7 mouse cellular contexts compared by ENCODE assay signal in the genomic region with DNA sequence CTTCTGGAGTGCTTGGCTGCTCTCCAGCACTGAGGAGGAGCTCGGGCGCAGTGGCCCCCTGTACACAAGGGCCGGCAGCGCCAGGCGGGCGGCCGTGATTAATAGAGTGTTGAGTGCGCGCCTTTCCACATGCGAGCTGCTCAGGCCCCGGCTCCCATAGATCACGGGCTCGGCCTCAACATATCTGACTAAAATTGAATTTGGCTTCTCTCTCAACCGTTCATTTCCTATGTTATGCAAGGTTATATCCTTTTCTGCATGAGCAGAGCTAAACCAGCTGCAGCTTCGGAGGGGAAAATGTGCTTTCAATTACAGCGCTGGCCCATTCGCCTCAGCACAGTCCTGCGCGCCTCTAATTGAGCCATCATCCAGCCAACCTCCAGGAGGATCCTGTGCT.
DNase-seq lines count a peak whose midpoint lies in the region; ATAC-seq and TF ChIP-seq lines count a peak whose summit lies in the region.

No protein-coding gene starts in this region.

- intact Hi-C loops in heart, postnatal 36 days (cut with DNase I), result no loop called here

- peak overlapping the region; percentile 28 for H3K4me2 ChIP-seq in forebrain, embryonic 15.5 days (replicated peaks)
- peak overlapping the region; percentile 16; the same call in 1 of the 2 replicates for H3K4me2 ChIP-seq in midbrain, postnatal 0 days (ENCODE audit: low read depth, low read length, poor library complexity, severe bottlenecking)

- no peak overlapping the region for H3K9ac ChIP-seq in forebrain, embryonic 15.5 days (replicated peaks)
- no peak overlapping the region for H3K9ac ChIP-seq in midbrain, postnatal 0 days (replicated peaks; ENCODE audit: low read length, poor library complexity, severe bottlenecking)

- H3K4me3 ChIP-seq in forebrain, embryonic 15.5 days, result 0 out of 2 replicates have a peak overlapping the region, but pooled peaks have one; percentile 6
- H3K4me3 ChIP-seq in midbrain, postnatal 0 days (ENCODE audit: low read depth, low read length), result no peak overlapping the region

- peaks cover 9% of the 10 kb centered on the region; the same call in 1 of the 2 replicates for H3K36me3 ChIP-seq in forebrain, embryonic 15.5 days
- H3K36me3 ChIP-seq in midbrain, postnatal 0 days (ENCODE audit: insufficient read depth, low read length), result peaks cover 4% of the 10 kb centered on the region; the same call in 1 of the 2 replicates

- TF ChIP-seq CTCF in midbrain, postnatal 0 days (IDR thresholded peaks at IDR 0.05), result no peak

- 10% methylated on average over 19 of the region's 19 CpGs for WGBS in forebrain, embryonic 15.5 days
- 50% methylated on average over 19 of the region's 19 CpGs for WGBS in midbrain, postnatal 0 days

- peak; percentile 61 for ATAC-seq in forebrain, embryonic 15.5 days (replicated peaks)
- ATAC-seq in midbrain, postnatal 0 days (ENCODE audit: low FRiP score), result no peak
- ATAC-seq in inflammation-experienced regulatory T-cells, adult 6 months, result no peak

- peaks cover 12% of the 10 kb centered on the region for H3K4me1 ChIP-seq in forebrain, embryonic 15.5 days
- no peaks in the 10 kb centered on the region for H3K4me1 ChIP-seq in midbrain, postnatal 0 days (ENCODE audit: insufficient read depth, low read length)

- H3K27ac ChIP-seq in forebrain, embryonic 15.5 days (replicated peaks), result peak overlapping the region; percentile 71
- H3K27ac ChIP-seq in midbrain, postnatal 0 days (ENCODE audit: low read depth, low read length), result no peak overlapping the region

- peak; percentile 33 for DNase-seq in R1 (ENCODE audit: low read depth, low spot score)
- peak; percentile 35 for DNase-seq in adrenal gland, postnatal 25 days
- DNase-seq in heart, postnatal 36 days, result peak; percentile 29 to 40
- DNase-seq in kidney, postnatal 36 days, result peak; percentile 69 to 80
- DNase-seq in midbrain, postnatal 0 days (ENCODE audit: low spot score), result peak; percentile 68

- H3K27me3 ChIP-seq in forebrain, embryonic 15.5 days, result no peaks in the 10 kb centered on the region
- H3K27me3 ChIP-seq in midbrain, postnatal 0 days (ENCODE audit: insufficient read depth, low read length), result no peaks in the 10 kb centered on the region

- H3K9me3 ChIP-seq in forebrain, embryonic 15.5 days, result no peaks in the 10 kb centered on the region; the same call in 1 of the 2 replicates
- H3K9me3 ChIP-seq in midbrain, postnatal 0 days (ENCODE audit: low read length), result no peaks in the 10 kb centered on the region
